Mouse (Mus musculus): ENCODE measurements at regions not wholly inside any gene's neighbourhood (a gene's known extent, or its start where the extent isn't known, plus 50 kb on each side); places are given as distances from the start of the nearest gene placed in this dataset.

DNA sequence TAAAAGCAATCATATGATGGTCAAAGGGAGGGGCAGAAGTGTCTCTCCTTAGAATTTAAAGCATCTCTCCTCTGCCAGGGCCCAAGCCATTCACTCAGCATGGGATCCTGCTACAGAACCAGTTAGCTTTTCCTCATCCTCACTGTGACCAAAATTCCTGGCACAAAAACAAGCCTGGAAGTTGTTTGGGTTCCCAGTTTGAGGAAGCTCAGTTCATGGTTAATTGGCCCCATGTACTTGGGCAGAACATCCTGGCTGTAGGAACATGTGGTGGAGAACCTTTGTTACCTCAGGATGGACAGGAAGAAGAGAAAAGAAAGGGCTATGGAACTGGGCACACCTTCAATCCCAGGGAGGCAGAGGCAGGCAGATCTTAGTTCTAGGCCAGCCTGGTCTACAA, 52.4 kb upstream of the Mfge8 start:
- DNase-seq (ENCODE audit: low read depth, low spot score) = no peak

- no peak for DNase-seq (ENCODE audit: low read depth, low spot score)
These were observed 53.5 kb upstream of the Mfge8 start for GRCm38 (mm10) chr7:79202336-79202735.

DNA sequence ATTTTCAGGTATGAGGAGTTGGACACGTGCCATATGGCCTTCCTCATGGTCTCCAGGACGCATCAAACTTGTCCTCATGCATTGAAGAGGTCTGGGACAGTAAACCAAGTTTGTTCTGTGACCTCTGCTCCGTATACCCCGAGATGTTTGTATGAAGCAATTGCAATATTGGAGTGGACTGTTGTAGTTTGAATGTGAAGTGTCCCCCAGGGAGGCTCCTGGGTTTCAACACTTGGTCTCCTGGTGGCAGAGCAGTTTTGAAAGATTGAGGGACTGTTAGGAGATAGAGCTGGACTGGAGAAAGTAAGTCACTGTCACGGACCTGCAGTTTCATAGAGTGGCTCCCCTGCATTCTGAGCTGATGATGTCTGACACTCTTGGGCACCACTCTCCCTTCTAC, 54.6 kb upstream of the Mfge8 start:
- no peak for DNase-seq (ENCODE audit: low read depth, low spot score)

GRCm38 (mm10) chr7:79207140-79207539, 58.3 kb upstream of the Mfge8 start:
- no peak for DNase-seq (ENCODE audit: low read depth, low spot score)

- no peak for DNase-seq (ENCODE audit: low read depth, low spot score)
These were observed 61.7 kb upstream of the Mfge8 start for GRCm38 (mm10) chr7:79210376-79211215.

DNA sequence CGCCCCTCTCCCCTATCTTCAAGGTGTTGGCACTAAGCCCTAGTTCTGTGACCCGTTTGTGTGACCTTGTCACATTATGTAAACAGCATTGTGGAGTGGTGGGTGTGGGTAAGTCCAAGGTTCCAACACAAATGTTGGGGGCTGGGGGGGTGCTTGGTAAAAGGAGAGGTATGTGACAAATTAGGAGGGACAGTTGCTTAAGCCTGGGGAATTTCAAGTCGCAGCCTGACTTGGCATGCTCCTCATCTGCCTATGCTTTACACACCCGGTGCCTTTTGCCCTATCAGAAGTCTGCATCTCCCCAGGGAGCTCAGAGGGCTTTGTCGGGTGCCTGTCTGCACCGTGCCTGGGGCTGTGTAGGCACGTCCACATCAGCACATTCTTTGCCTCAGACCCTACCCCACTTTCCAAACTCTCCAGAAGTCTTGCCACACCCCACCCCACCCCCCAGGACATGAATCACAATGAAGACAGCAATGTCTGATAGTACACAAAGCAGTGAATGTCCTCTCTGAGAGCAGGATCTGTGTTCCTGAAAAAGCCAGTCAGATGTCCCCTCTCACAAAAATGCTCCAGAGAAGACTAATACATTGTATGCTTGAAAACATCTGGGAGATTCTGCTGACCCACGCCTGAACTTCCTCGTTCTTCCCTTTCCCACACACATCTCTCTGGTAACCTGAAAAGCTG, 61.6 kb upstream of the Abhd2 start:
- DNase-seq (ENCODE audit: low read depth, low spot score) = peak; percentile 98

DNA sequence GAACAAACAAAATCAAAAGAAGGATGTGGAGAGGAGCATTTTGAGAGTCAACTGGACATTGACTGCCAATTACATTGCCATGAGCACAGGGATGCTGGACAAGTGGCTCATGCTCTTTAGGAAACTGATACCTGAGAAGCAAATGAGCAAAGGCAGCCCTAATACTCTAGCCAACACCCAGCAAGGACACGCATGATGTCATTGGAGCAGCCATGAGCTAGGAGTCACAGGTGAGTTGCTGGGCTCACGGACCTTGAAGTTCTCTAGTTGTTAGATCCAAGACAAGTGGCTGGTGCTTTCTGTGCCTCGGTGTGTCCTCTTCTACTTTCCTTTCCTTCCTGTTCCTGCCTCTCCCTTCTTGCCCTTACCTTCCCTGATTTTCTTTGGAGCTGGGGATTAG, 60.8 kb upstream of the Abhd2 start:
- DNase-seq (ENCODE audit: low read depth, low spot score) = peak; percentile 66

- peak; percentile 83 for DNase-seq (ENCODE audit: low read depth, low spot score)
These were observed 58.0 kb upstream of the Abhd2 start for GRCm38 (mm10) chr7:79215001-79215400.

DNA sequence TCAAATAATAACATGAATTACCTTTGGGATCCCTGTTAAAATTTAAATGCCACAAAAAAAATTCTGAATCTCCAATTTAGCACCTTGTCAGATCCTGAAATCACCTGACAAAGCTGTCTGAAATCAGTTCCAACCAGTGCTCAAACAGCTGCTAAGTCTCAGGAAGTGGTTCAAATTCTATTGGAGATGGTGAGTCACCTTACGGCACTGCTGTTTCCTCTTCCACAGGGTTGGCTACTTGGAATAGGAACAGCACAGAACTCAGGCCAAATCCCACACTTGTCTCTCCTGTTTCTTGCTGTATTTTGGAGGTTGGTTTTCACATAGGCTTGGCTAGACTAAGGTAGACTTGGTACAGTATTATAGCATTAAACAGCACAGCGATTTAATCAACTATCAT, 55.8 kb upstream of the Abhd2 start:
- DNase-seq (ENCODE audit: low read depth, low spot score) = no peak

DNA sequence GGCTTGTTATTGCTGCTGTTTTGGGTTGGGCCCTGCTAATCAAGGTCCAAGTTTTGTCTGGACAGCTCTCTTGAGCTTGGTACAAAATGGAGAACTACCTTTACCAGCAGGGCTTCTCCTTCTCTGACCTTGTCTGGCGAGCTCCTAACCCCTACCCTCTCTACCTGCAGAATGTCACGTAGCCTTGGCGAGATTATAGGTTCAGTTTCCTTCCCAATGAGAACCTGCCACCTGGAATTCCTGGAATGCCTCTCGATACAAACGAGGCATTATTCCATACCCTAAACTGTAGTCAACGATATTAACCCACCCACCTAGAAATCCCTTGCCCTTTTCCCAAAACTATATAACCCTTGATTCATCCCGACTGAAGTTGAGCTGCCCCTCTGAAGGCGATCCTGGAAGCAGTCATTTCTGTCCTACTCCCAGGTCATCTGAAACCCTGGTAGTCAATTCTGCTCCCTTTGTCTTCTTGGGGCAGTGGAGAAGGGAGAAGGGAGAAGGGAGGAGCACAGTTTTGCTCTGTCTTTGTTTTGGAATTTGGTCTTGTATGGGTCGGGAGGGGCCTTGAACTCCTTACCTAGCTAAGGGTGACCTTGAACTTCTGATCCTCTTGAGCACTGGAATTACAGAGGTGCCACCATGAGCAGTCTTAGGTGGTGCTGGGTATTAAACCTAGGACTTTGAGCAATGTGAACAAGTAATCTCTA, 50.2 kb upstream of the Abhd2 start:
- peak; percentile 90 for DNase-seq (ENCODE audit: low read depth, low spot score)

Measured in ES-CJ7 (cell line).